Mouse (Mus musculus) hindbrain, embryonic 15.5 days (tissue): ENCODE measurements at regions not wholly inside any gene's neighbourhood (a gene's known extent, or its start where the extent isn't known, plus 50 kb on each side); places are given as distances from the start of the nearest gene placed in this dataset.
"Not testable (repeated sequence)": the region's sequence is repeated elsewhere in the genome, so short reads cannot be mapped to it uniquely, and the experiment has no call there.

Experiments used
- ATAC-seq: fragments of 200-750 bp; cut with Nextera tagmentation; 2 replicates; pipeline ENCODE4 v1.8.0; 2017; ENCODE audit warnings: low read depth, moderate number of reproducible peaks, moderate TSS enrichment; ENCODE audit not compliant: low FRiP score
- H3K27ac ChIP-seq: fragments of 300-500 bp; sonication (generic); replicated peaks from 2 replicates; pipeline ENCODE4 v1.5.1; 2015; ENCODE audit warnings: mild to moderate bottlenecking, inconsistent platforms
- H3K27me3 ChIP-seq: fragments of 300-500 bp; sonication (generic); 2 replicates; pipeline ENCODE4 v1.6.1; 2015; ENCODE audit warnings: control low read depth, inconsistent platforms
- H3K36me3 ChIP-seq: fragments of 300-500 bp; sonication (generic); 2 replicates; pipeline ENCODE4 v1.6.1; 2015; ENCODE audit warnings: control low read depth, inconsistent platforms
- H3K4me1 ChIP-seq: fragments of 300-500 bp; sonication (generic); replicated peaks from 2 replicates; pipeline ENCODE4 v1.6.1; 2015; ENCODE audit warnings: control low read depth, inconsistent platforms
- H3K4me2 ChIP-seq: fragments of 300-500 bp; sonication (generic); 2 replicates; pipeline ENCODE4 v1.6.1; 2015; ENCODE audit warnings: moderate library complexity, mild to moderate bottlenecking, inconsistent platforms
- H3K4me3 ChIP-seq: fragments of 300-500 bp; sonication (generic); 2 replicates; pipeline ENCODE4 v1.5.1; 2015; ENCODE audit warnings: mild to moderate bottlenecking, inconsistent platforms
- H3K9ac ChIP-seq: fragments of 300-500 bp; sonication (generic); 2 replicates; pipeline ENCODE4 v1.6.1; 2015; ENCODE audit warnings: inconsistent platforms
- H3K9me3 ChIP-seq: fragments of 300-500 bp; sonication (generic); 2 replicates; pipeline ENCODE4 v1.6.1; 2016; ENCODE audit warnings: control low read depth, inconsistent platforms
- WGBS: fragments of 180-500 bp; shearing (Covaris S2); methylation state at CpG from one replicate; pipeline ENCODE4 v1.1.7; 2015; 5-methylcytosine and 5-hydroxymethylcytosine counted together

DNA sequence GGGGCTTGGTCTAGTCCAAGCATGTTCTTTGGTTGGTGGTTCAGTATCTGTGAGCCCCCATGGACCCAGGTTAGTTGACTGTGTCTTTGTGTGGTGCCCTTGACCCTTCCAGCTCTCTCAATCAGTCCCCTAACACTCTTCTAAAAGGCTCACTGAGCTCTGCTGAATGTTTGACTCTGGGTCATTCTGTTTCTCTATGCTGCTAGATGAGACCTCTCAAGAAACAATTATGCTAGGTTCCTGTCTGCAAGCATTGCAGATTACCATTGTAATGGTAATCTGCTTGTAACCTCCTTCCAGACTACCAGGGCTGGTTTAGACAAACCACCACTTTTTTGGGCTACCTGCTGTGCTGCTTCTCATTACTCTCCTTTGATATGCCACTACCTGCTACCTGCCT lies 2863.9 kb downstream of the Gm37988 start:
- no peaks in the 10 kb centered on the region for H3K9me3 ChIP-seq
- no peaks in the 10 kb centered on the region for H3K36me3 ChIP-seq
- H3K4me2 ChIP-seq, result no peak overlapping the region
- no peaks in the 10 kb centered on the region for H3K27me3 ChIP-seq
- H3K4me3 ChIP-seq, result no peak overlapping the region
- no peaks in the 10 kb centered on the region for H3K4me1 ChIP-seq
- no peak overlapping the region for H3K27ac ChIP-seq
- H3K9ac ChIP-seq, result no peak overlapping the region
- no peak for ATAC-seq

DNA sequence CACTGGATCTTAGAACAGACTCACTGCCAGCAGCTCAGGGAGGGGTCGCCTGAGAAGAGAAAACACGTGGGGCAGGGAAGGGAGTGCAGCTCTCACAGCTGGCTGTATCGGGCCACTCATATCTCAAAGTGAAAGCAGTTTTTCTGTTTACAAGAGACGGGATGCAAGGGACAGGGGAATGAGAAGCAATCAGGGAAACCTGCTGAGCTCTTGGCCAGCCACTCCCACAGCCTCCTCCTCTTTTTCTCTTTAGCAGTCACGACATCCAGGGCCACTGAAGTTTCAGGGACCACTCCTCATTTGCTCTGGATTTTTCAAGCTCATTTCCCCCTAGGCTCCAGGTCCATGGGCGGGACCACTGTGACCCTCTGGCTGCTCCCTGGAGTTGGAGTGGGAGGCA lies 2901.5 kb downstream of the Gm37988 start:
- H3K4me2 ChIP-seq, H3K9ac ChIP-seq, H3K9me3 ChIP-seq, ATAC-seq, H3K4me3 ChIP-seq, H3K4me1 ChIP-seq, H3K27ac ChIP-seq, H3K27me3 ChIP-seq, H3K36me3 ChIP-seq: not testable (repeated sequence)
- 84% methylated on average over 6 of the region's 6 CpGs for WGBS

DNA sequence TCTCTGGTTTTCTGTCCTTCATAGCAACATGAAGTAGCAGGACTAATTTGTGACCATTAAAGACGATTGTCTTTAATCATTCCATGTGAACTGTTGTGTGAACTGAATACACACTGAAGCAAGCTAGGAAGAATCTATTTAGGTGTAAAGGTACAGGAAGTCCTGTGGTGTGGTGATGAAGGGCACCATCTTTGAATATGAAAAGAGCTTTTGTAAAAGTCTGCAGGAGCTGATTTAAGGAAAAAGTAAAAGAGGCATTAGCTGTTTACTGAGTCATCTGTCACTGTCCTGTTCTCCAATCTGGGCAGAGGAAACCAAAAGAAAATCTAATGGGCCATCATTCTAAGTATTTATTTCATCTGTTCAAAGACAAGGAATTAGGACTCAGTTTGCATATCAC lies 2925.0 kb downstream of the Gm37988 start:
- Histone ChIP-seq H3K9me3 (no peaks in the 10 kb centered on the region), H3K4me3 (no peak overlapping the region), H3K4me2 (no peak overlapping the region), H3K36me3 (no peaks in the 10 kb centered on the region), H3K4me1 (no peaks in the 10 kb centered on the region), H3K27ac (no peak overlapping the region), H3K9ac (no peak overlapping the region), H3K27me3 (no peaks in the 10 kb centered on the region)
- no peak for ATAC-seq
- 28% methylated on average over 1 of the region's 1 CpGs for WGBS

DNA sequence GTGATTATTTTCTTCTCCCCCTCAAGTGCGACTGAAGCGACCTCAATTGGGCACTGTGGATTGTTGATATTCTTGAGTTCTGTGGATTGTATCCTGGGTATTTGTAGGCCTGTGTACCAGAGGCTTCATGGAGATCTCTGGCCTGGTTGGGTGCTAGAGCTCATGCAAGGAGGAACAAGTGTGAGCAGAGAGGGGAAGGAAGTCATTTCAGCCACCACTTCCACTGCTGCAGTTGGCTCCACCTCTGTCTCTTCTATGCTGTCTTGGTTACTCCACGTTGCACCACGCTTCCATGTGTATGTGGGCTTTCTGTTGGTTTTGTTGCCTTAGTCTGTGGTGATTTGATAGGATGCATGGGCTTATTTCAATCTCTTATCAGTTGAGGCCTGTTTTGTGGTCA lies 2929.6 kb downstream of the Gm37988 start:
- H3K9ac ChIP-seq, result no peak overlapping the region
- no peaks in the 10 kb centered on the region for H3K4me1 ChIP-seq
- ATAC-seq, result no peak
- no peaks in the 10 kb centered on the region for H3K27me3 ChIP-seq
- WGBS, result 91% methylated on average over 4 of the region's 4 CpGs
- no peak overlapping the region for H3K4me2 ChIP-seq
- H3K9me3 ChIP-seq, result no peaks in the 10 kb centered on the region
- no peak overlapping the region for H3K27ac ChIP-seq
- H3K4me3 ChIP-seq, result no peak overlapping the region
- H3K36me3 ChIP-seq, result no peaks in the 10 kb centered on the region

DNA sequence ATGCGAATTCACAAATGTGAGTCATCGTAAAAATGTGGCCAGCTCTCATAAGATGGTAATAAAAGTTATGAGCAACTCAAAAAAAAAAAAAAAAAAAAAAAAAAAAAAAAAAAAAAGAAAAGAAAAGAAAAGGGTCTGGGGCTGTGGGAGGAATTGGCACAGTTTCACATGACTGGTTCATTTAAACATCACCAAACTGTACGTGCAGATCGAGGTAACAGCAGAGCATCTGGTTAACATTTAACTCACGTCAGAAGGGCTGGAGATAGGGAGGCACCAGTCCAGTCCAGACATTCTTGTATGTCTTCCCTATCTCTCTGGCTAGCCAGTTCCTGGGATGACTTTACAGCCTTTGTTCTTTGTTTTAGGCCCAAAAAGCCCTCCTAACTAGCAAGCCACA lies 2938.2 kb downstream of the Gm37988 start:
- H3K9ac ChIP-seq, result no peak overlapping the region
- 87% methylated on average over 5 of the region's 5 CpGs for WGBS
- H3K27me3 ChIP-seq, result no peaks in the 10 kb centered on the region
- H3K4me2 ChIP-seq, result no peak overlapping the region
- no peak for ATAC-seq
- H3K4me3 ChIP-seq, result no peak overlapping the region
- no peaks in the 10 kb centered on the region for H3K4me1 ChIP-seq
- H3K27ac ChIP-seq, result no peak overlapping the region
- H3K36me3 ChIP-seq, result no peaks in the 10 kb centered on the region
- no peaks in the 10 kb centered on the region for H3K9me3 ChIP-seq

DNA sequence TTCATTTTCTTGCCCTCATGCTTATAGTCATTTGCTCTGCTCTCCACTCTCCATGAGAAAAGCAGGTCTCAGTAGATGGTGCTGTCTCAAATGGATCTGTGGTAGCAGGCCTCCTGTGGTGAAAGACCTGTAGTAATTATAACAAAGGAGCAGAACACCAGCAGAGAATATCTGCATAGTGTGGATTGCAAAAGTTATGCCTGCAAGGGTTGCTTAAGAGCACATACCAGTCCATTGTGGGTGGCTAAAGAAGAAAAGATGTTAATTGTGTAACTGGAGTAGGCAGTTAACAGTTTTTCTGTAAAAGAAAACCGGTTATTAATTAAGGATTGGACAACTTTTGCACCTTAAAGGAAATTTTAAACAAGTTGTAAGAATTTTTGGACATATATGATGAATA lies 2969.0 kb downstream of the Gm37988 start:
- no peaks in the 10 kb centered on the region for H3K36me3 ChIP-seq
- H3K4me2 ChIP-seq, result no peak overlapping the region
- no peak for ATAC-seq
- H3K4me3 ChIP-seq, result no peak overlapping the region
- 18% methylated on average over 1 of the region's 1 CpGs for WGBS
- H3K9ac ChIP-seq, result no peak overlapping the region
- H3K27ac ChIP-seq, result no peak overlapping the region
- H3K27me3 ChIP-seq, result no peaks in the 10 kb centered on the region
- H3K4me1 ChIP-seq, result peaks cover 7% of the 10 kb centered on the region; the same call in 1 of the 2 replicates
- no peaks in the 10 kb centered on the region for H3K9me3 ChIP-seq

DNA sequence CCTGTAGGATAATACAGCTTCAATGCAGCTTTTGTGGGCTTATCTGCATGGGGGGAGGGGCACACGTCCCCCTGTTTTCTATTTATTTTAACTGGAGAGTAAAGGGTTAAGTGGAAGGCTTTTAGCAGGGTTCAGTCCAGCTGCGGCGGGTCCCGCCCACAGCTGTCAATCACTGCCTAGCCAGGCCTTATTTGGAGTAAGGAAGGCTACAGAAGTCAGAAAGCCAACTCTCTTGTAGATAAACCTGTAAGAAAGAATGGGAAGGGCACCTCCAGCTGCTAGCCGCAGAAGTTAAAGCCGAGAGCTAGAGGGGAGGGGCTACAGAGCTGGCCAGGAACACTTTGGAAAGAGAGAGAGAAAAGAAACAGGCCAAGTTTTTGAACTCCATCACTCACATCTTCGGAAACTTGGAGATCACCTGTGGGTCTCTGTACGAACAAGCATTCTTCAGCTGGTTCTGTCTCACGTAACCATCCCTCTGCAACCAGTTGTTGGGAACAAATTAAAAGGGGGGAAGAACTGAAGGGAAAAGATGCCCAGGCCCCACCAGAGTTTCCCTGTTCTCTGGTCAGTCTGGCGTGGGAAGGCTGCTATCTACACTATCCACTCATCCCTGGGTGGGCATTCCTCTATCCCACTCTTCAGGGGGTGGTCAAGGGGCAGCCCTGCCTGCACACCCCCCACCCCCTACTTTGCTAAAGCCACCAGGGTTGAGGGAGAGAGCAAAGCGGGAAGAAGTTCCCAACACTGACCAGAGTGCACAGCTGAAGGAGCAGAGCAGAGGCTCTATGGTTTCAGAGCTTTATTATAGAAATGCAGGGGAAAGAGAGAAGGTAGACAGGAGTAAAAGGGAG lies 2969.7 kb downstream of the Gm37988 start:
- Histone ChIP-seq H3K4me2 (peak overlapping the region; percentile 33; the same call in 1 of the 2 replicates), H3K4me3 (no peak overlapping the region), H3K36me3 (no peaks in the 10 kb centered on the region), H3K4me1 (peaks cover 7% of the 10 kb centered on the region; the same call in 1 of the 2 replicates), H3K27ac (no peak overlapping the region), H3K9me3 (no peaks in the 10 kb centered on the region), H3K9ac (no peak overlapping the region), H3K27me3 (no peaks in the 10 kb centered on the region)
- ATAC-seq, result no peak
- 6% methylated on average over 11 of the region's 11 CpGs for WGBS

DNA sequence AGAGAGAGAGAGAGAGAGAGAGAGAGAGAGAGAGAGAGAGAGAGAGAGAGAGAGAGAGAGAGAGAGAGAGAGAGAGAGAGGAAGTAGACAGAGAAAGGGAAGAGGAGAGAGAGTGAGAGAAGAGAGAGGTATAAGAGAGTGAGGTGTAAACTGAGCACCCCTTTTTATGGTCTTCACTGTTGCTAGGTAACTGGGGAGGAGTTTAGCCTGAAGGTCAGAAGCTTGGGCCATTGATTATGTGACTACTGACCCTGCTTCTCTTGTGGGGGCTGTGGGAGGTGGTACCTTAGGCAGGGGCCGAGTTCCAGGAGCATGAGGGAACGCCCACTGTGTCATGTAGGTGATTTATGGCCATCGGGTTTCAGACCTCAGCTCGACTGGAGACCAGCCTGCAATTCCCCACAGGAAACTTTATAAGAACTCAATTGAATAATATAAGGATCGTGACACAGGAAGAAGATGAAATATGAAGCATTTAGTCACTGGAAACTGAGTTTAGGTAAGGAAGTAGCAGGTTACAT lies 2970.4 kb downstream of the Gm37988 start:
- 0 out of 2 replicates have a peak, but pooled peaks have one; percentile 15 for ATAC-seq
- 15% methylated on average over 5 of the region's 5 CpGs for WGBS
- H3K4me1 ChIP-seq, H3K4me3 ChIP-seq, H3K9me3 ChIP-seq, H3K4me2 ChIP-seq, H3K27ac ChIP-seq, H3K36me3 ChIP-seq, H3K27me3 ChIP-seq, H3K9ac ChIP-seq: not testable (repeated sequence)

DNA sequence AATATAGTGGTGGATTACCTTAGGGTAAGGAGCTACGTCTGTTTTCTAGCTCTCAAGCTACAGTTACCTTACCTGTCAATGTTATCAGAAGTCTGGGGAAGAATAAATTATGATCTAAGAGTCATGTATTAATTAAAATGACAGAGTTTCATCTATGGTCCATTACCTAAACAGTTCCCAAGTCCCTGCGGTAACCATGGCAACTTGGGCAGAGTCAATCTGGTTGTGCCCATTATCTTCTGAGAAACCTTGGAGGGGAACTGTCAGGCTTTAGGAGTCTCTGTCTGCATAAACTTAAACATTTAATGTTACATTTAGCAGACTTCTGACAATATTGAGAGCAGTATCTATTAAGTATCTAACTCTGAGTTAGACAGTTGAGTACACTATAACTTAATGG lies 2971.0 kb downstream of the Gm37988 start:
- no peaks in the 10 kb centered on the region for H3K27me3 ChIP-seq
- no peak overlapping the region for H3K27ac ChIP-seq
- H3K4me3 ChIP-seq, result no peak overlapping the region
- no peak overlapping the region for H3K4me2 ChIP-seq
- ATAC-seq, result peak; percentile 54; the same call in 1 of the 2 replicates
- H3K4me1 ChIP-seq, result peaks cover 7% of the 10 kb centered on the region; the same call in 1 of the 2 replicates
- no peaks in the 10 kb centered on the region for H3K9me3 ChIP-seq
- WGBS, result 47% methylated on average over 2 of the region's 2 CpGs
- no peak overlapping the region for H3K9ac ChIP-seq
- H3K36me3 ChIP-seq, result no peaks in the 10 kb centered on the region

DNA sequence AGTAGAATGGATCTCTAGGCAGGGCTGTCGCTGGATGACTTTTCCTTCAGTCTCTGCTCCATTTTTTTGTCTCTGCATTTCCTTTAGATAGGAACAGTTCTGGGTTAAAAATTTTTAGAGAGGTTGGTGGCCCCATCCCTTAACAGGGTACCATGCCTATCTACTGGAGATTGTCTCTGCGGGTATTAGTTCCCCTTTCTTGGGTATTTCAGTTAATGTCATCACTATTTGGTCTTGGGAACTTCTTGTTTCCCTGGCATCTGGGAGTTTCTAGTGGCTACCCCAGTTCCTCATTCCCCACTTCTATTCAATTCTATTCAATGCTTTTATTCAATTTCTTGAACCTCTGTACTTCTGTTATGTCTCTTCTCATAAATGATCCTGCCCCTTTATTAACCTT lies 3016.3 kb downstream of the Gm37988 start:
- H3K4me3 ChIP-seq, result no peak overlapping the region
- WGBS, result 93% methylated on average over 2 of the region's 2 CpGs
- no peak overlapping the region for H3K9ac ChIP-seq
- H3K36me3 ChIP-seq, result no peaks in the 10 kb centered on the region
- ATAC-seq, result no peak
- no peaks in the 10 kb centered on the region for H3K4me1 ChIP-seq
- no peaks in the 10 kb centered on the region for H3K9me3 ChIP-seq
- no peaks in the 10 kb centered on the region for H3K27me3 ChIP-seq
- H3K4me2 ChIP-seq, result no peak overlapping the region
- no peak overlapping the region for H3K27ac ChIP-seq
